Mouse (Mus musculus) lung, adult 18-20 months (tissue): ENCODE measurements around the gene Mgll.

Experiments used
- DNase-seq, 2 experiments: peaks; one replicate each; pipeline ENCODE4 v3.0.0; 2022; ENCODE audit warnings: mixed read lengths in 2 of 2

The Mgll gene

DNA sequence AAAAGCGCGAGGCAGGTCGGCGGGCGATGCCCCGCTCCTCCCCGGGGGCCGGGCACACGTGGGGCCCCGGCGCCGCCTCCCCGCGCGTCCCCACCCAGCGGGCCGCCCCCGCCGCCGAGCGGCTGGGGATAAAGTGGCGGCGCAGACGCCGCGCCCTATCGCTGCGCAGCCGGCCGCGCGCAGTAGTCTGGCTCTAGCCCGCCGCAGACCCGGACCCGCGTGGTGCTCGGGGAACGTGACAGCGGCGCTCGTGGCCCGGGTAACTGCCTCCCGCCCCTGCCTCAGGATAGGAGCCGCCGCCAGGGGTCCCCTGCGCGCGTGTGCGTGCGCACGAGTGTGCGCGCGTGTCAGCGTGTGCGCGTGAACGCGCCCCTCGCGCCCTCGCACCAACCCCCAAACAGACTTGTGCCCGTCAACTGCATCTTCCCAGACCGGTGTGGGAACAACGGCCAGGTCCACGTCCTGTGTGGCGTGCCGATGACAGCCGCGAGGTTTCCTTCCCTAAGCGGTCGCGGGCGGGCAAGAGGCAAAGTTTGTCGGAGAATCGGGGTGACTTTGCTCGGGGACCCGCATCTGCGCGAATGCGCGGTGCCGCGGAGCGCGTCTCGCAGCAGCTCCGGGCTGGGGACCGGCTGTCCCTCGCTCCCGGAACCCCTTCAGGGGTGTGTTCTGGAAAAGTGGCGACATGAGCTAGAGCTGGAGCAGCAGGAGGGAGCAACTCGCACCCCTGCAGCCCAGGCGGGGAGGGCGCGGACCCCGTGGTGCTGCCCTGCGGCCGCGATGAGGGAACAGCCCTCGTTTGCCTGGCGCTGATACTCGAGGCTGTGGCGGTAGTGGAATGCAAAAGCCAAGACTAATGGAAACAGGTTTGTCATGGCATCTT is at the start of gene Mgll:
TSS of gene Mgll (plus strand) at position 100 of the 883 bp plus-strand sequence.
- DNase-seq = peak; percentile 64 to 68

DNA sequence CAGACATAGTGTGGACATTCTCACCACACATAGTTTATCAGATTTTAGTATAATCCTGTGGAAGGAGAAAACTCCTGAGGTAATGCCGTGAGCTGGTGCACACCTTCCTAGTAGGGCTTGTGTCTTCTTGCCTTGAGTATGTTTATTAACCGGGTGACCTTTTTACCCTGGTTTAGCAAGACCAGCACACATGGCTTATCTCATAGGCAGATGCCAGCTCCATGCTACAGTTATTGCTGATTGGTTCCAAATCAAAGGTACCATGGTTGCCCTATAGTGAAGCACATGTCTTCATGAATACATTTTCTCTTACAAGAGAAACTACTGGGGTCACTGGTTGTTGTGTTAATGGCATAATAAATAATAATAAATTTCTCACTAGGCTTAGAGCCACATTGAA is 48.4 kb upstream of the Mgll start:
- no peak for DNase-seq

DNA sequence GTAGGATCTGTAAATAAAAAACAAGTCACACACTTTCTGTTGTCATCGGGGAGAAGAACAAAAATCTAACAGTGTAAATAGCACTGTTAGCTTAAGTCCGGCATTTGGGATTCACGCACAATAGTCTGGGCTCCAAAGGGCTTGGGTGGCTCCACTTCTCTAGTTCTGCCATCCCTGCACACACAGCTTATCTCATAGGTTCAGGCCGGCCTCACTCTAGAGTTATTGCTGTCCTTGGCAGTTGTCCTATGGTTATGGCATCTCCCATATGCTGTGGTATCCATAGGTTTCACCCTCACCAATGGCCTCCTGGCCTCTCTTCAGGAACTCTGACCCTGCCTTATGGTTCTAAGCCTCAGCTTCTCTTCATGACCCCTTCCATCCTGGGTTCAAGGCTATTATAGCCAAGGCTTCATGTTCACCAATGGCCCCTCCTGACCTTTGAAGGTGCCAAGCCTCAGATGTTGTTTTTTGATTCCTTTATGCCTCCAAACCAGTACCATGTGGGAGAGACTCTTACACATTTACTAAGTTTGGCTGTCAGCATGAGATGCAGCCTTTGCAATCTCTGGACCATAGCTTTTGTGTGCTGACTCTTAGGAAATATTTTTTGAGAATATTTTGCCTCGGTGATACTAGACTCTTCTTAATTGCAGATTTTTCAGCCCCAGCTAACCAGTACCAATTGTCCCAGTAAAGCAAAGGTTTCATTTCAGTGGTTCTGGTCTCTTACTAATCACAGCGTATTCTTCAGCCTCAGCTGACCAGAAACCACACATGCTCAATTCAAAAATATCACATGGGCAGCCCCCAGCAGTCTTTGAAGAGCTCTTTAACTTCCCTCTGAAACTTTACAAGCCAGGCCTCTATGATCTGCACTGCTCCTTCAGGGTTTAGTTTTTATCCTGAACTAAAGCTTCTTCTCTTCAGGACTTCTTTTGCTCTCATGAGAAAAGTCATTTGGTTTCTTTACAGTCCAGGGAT is 47.2 kb upstream of the Mgll start:
- no peak for DNase-seq

DNA sequence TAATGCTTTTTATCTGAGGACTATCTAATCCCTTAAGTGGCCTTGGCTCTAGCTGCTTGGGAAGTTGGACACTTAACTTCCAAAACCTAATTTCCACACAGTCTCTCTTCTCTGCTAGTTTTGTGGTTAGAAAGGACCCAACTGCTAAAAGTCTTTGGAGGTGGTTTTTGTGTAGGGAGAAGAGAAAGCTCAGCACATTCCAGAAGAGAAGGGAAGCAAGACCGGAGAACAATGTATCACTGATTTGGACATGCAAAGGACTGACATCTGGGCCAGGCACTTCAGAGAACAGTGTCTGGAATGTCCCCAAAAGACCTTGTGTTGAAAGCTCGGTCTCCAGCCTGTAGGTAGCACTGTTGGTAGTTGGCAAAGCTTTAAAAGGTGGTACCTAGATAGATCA is 46.5 kb upstream of the Mgll start:
- no peak for DNase-seq

DNA sequence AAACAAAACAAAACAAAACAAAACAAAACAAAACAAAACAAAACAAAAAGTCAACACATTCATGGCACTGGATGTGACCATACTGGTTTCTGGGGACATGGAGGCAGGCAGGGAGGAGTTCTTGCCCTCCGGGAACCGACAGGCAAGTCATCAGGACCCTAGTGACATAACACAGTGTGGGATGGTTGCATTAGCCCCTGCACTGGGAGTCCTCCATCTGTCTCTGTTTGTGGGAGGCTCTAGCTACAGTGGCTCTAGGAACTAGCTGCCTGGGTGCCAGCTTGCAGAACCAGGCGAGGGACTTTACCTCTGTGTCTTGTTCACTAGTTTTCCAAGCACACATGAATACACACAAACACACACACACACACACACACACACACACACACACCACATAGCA is 43.2 kb upstream of the Mgll start:
- DNase-seq = no peak

DNA sequence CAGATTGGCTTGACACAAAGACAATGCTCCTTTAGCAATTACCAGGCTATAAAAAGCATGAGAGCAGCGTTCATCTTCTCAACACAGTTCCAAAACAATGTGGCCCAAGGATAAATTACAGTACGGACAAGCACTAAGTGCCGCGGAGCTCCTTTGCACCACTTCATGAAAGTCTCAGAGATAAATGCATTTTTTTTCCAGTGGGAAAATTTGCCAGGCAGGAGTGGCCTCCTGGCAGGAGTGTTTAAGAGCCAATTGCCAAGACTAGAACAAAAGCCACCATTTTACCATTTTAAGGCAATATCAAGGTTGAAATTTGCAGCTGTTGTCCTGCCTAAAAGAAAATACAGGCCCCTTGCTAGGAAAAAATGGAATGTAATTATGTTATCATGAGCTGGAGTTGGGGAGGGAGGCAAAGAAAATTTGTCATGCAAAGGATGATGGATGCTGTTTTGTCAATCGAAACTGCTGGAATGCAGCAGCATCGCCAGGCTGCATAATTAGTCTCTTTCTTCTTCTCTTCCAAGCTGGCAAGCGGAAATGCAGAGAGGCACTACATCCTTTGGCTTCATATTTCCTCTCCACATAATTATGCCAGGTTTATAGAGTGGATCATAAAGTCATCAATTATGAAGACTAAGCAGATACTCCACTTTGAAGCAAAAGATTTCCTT is 40.7 kb upstream of the Mgll start:
- no peak for DNase-seq

DNA sequence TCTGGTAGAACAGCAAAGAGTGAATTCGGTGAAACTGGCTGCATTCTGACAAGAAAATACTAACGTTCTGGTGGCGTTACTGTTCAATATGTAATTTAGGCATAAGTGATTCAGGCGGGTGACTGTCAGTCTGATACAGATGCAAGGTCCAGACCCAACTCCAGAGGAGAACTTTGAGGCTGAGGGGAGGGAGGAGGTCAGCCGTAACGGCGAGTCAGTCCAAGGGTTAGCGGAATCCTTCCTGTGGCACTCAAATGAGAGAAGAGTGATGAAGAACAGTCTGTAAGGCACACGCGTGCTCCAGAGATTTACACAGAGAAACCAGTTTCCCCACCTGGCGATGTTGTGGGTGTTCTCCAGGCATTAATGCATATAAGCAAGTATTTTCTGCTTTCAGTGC is 36.0 kb upstream of the Mgll start:
- no peak for DNase-seq

DNA sequence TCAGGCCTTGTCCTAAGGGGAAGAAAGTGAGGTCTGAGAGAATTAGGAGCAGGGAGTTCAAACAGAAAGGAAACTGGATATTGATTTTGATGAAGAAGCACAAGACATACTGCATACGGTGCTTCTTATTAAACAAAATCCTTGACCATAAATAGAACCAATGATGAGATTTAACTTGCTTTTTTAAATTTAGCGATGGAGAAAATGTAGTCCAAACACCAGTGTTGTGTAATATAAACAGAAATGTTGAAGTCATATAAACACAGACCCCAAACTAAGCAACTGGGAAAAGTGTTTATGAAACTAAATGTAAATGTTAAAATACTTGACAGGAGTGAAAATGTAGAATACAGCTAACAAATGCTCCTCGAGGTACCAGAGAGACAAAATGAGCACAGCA is 35.5 kb upstream of the Mgll start:
- no peak for DNase-seq

DNA sequence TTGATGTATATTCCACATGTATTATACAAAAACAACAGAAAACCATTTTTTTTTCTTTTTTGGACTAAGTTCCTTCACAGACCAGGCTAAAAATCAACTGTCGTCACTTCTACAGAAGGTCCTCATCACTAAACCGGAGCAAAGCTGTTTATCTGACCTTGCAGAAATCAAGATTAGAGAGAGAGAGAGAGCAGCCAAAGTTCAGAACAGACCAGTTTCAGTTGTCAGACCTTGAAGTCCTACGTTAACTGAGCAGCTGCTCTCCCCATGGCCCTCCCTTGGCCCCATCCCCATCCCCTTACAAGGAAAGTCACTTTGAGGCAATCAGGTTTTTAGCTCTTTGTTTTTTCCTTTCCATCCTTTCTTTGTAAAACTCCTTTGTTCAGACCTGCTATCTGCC is 34.0 kb upstream of the Mgll start:
- peak in 1 of 2 experiments; percentile 5 for DNase-seq

DNA sequence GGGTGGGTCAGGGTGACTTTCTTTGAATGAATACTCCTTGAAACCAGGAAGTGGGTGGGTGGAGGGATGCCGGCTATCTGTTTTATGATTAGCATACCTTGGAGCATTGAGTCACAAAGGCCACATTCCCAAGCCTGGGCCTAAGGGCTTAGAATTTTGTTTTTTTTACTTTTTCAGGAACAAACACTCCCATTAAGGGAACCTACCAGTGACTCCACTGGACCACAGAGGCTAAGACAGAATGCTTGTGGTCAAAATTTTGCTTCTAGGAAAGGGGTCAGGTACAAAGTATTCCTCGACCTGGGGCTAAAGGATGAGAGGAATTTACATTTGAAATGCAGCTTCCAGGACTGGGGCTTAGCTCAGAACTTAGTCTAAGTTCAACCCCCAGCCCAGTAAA is 32.9 kb upstream of the Mgll start:
- DNase-seq = no peak

DNA sequence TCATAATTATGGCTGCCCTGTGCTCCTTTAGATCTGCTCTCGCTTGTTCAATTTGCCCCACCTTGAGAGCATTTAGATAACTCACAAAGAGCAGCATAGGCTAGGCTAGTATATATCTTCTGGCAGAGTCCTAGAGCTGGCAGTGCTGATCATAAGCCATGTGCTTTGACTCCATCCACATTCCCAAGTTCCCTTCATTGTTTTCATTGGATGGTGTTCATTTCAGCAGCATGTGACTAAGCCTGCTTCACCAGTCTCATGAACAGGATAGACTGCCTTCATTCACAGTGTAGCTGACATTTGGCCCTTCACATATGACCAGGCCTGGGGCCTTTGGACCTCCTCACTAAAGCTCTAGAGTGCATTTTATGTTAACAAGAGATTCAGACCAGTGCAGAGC is 21.3 kb upstream of the Mgll start:
- DNase-seq = no peak

DNA sequence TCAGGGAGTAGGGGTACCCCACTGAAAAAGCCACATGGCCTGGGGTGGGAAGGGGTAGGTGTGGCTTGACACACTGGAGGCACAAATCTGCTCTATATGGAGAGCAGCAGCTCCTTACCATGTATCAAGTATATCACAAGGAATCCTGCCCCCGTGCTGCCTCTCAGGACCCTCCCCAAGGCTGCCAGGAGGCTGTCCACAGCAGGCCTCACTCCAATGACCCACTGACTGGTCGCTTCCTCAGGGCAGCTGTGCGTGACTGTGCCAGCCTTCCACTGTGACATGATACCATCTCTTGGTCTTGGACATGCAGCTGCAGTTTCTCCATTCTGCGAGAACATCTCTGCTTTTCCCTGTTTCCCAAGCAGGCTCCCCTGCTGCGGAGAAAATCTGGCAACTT is 20.5 kb upstream of the Mgll start:
- DNase-seq = no peak

DNA sequence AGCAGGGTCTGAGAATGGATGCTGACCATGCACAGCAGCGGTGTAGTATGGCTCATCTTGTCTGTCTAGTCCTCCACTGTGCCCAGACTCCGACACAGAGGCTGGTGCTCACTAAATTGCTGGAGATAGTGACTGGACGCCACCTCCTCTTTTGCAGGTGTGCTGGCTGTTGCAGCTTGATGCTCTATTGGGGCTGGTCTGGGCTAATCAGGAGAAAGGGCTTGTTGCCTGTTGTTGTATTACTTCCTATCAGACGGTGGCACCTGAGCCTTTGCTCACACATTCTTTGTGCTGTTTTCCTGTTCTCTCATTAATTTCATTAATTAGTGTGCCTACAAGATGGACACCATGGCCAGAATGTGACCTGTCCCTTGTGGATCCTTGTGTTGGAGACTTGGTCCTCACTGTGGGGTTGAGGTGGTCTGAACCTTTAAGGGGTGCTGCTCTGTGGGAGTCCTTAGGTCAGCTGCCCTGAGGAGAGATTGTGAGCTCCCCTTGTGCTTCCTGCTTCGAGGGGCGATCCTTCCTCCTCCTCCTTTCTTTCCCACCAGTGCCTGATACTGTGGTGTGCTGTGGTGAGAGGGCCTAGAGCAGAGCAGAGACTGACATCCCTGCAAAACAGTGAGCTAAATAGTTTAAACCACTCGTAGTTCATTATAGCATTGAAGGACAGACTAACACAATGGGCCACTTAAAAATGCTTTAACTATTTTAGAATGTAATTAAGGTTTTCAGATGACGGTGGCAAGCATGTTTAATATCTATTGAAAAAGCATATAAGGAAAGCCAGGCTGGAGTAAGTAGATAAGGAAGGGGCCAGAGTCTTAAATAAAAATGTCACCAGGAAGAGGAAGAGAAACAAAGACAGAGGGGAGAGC is 15.6 kb upstream of the Mgll start:
- no peak for DNase-seq

DNA sequence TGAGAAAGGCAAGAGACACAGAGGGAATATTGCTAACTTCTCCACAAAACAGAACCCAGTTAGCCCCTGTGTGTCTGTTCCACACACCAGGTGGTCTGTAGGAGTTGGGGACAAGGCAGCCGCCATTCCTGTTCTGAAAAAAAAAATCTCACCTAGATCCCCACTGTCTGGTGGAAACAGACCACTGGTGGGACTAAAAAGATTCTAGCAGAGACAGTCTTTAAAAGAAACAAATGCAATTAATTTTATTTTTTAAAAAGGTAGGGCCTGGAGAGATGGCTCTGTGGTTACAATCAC is 15.0 kb upstream of the Mgll start:
- DNase-seq = no peak

DNA sequence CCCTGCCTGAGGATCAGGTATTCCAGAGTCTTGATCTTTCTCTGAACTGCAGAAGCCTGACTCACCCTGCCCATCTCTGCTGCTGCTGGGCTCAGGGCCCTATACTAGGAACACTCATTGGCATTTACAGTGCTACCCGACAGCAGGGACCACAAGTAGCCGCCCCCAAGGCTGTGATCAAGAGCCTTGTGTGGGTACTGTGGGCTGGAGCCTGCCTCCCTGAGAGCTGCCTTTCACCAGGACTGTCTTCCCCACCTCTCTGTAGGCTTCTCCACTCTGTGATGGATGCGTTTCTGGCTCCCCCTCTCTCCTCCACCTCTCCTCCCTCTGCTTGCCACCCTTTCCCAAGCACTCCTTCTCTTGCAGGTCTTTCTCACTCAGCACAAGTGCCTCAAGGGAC is 12.9 kb upstream of the Mgll start:
- no peak for DNase-seq

DNA sequence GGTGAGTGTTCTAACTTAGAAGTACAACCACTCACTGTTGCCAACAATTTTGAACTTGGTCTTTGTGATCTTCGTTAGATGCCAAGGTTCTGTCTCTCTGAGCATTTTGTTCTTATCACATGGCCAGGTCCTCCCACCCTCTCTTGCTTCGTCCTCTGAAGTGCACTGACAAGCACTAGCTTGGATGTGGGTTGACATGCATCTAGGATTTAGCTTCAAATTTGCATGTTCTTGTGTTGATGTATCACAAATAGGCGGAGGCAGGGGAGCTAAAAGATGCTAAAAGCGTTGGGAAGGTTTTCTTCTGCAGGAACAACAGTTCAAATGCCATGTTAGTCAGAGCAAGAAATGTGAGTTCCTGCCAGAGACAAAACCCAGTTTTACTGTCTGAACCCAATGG is 12.1 kb upstream of the Mgll start:
- no peak for DNase-seq

DNA sequence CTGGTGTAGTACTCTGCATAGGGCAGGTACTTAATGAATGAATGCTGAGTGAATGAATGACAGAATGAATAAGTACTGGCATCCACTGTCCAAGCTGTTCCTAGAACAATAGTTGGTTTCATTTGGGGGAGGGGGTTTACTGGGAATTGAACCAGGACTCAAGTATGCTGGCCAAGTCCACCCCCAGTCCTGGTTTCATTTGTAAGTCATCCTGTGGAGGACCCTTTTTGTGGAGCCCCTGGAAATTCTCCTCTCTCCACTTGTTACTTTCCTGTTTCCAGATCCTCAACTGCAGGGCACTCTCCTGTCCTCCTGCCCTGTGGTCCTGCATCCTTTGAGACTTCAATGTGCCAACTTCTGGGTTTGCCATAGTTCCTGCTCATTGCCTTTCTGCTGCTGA is 10.9 kb upstream of the Mgll start:
- no peak for DNase-seq

DNA sequence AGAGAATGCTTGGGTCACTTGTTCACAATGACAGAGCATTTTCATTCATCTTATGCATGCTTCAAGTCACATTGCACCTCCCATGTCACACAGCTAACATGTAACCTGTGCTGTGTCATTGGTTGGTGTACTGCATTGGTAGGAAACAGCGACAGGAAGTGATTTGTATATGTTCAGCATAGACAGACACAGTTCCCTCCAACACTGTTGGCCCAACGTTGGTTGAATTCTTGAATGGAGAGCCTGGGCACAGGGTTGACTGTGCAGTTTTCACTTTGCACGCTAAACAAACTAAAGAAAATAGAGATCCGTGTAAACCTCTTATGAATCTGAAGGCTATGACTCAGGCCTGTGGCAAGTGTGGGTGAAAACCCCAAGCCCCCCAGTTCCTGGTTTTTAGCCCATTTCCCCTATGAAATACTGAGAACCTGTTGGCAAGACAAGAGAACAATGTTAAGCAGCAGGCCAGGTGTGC is 10.0 kb upstream of the Mgll start:
- no peak for DNase-seq

DNA sequence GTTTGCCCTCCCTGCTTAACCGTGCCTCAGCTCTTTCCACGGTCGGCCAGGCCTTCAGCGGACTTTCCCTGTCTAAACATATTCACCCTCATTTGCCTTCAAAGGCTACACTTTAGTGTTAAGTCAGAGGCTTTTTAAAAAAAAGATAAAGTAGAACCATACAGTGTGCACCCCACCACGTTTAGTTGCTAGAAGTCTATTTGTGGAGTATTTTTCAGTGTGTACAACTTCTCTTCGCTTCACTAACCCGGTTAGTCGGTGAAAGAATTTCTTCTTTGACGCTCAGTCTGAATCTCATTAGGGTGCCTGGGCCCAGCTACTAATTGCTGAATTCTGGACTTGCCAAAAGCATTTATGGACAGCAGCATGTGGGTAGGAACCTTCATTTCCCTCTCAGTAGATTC is 8.8 kb upstream of the Mgll start:
- DNase-seq = no peak

DNA sequence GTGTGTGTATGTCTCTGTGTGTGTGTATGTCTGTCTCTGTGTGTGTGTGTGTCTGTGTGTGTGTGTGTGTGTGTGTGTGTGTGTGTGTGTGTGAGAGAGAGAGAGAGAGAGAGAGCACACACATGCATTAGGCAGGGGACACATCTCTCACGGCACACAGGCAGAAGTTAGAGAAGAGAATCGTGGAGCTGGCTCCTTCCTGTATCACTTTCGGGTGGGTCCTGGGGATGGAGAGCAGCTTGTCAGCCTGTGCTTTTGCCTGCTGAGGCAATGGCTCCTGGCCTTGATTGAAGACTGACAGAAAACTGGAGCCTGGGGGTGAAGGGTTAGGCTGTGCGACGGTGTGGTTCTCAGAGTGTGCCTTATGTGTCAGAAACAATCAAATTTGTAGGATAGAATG is 8.2 kb upstream of the Mgll start:
- DNase-seq = no peak

DNA sequence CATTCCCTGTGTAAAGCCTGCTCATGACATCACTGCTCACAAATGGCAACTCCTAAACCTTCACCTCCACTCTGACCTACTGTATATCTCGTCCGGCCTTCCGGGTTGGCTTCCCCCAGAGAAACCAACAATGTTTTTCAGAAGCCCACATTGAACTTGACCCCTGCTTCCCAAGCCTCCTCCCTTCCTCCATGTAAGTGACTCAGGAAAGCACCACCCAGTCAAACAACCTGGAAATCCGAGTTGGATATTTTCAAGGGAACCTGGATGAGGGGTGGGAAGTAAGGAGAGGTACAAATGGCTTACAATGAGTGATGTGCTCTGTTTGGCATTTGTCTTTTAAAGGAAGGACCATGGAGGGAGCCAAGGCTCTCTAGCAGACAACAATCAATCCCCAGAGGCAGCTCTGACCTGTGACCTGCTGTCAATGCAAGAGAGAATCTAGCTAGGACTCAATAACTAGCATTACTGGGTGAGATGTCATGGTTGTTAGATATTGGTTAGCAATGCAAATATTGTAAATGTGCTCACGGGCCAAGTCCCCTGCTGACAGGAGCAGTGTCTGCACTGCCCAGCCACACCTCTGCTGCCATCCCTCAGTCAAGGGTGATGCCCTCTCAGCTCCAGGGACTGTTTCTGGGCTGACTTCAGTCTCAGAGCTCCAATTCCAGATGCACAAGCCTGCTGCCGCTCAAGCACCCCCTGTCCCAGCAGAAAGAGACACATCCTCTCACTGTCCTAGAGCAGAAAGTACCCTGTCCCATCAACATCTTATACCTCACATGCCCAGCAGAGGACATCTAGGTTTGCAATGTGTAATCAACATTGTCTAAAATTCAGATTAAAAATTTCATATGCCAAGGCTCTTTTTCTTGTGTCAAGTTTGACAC is 6.8 kb upstream of the Mgll start:
- peak in 1 of 2 experiments; percentile 31 for DNase-seq
